Mouse (Mus musculus) kidney, embryonic 15.5 days (tissue): ENCODE data around the gene Dcaf5. TPM values are rescaled to one million over a fixed set of nuclear protein-coding genes. Genes with fewer than 3 reads are reported as not detected.

Experiments used
- ATAC-seq: fragments of 200-750 bp; cut with Nextera tagmentation; replicated peaks from 2 replicates; pipeline ENCODE4 v1.8.0; 2017; ENCODE audit warnings: moderate TSS enrichment; ENCODE audit not compliant: low FRiP score
- H3K27ac ChIP-seq: fragments of 300-500 bp; sonication (generic); 2 replicates; pipeline ENCODE4 v1.5.1; 2015; ENCODE audit warnings: mild to moderate bottlenecking, inconsistent platforms
- H3K27me3 ChIP-seq: fragments of 300-500 bp; sonication (generic); 2 replicates; pipeline ENCODE4 v1.6.1; 2015; ENCODE audit warnings: inconsistent platforms
- H3K36me3 ChIP-seq: fragments of 300-500 bp; sonication (generic); 2 replicates; pipeline ENCODE4 v1.6.1; 2015; ENCODE audit warnings: inconsistent platforms
- H3K4me1 ChIP-seq: fragments of 300-500 bp; sonication (generic); 2 replicates; pipeline ENCODE4 v1.6.1; 2015; ENCODE audit warnings: inconsistent platforms
- H3K4me2 ChIP-seq: fragments of 300-500 bp; sonication (generic); 2 replicates; pipeline ENCODE4 v1.6.1; 2015; ENCODE audit warnings: moderate library complexity, mild to moderate bottlenecking, inconsistent platforms
- H3K4me3 ChIP-seq: fragments of 300-500 bp; sonication (generic); replicated peaks from 2 replicates; pipeline ENCODE4 v1.5.1; 2015; ENCODE audit warnings: mild to moderate bottlenecking, inconsistent platforms
- H3K9ac ChIP-seq: fragments of 300-500 bp; sonication (generic); 2 replicates; pipeline ENCODE4 v1.6.1; 2015; ENCODE audit warnings: mild to moderate bottlenecking, inconsistent platforms
- H3K9me3 ChIP-seq: fragments of 300-500 bp; sonication (generic); replicated peaks from 2 replicates; pipeline ENCODE4 v1.6.1; 2016; ENCODE audit warnings: inconsistent platforms
- WGBS: fragments of 180-500 bp; shearing (Covaris S2); methylation state at CpG from one replicate; pipeline ENCODE4 v1.1.7; 2015; ENCODE audit warnings: mixed read lengths; 5-methylcytosine and 5-hydroxymethylcytosine counted together
- polyA plus RNA-seq: library from polyadenylated mRNA; unstranded; fragments of >200 nt; fragmentation: Nextera tagmentation; extraction: Ambion mirVana; gene quantifications from 2 replicates; pipeline ENCODE4 v1.2.1, GENCODE M21; 2015

Gene Dcaf5
- polyA plus RNA-seq, 1 experiment from 2014 or later, result 12.3 TPM

DNA sequence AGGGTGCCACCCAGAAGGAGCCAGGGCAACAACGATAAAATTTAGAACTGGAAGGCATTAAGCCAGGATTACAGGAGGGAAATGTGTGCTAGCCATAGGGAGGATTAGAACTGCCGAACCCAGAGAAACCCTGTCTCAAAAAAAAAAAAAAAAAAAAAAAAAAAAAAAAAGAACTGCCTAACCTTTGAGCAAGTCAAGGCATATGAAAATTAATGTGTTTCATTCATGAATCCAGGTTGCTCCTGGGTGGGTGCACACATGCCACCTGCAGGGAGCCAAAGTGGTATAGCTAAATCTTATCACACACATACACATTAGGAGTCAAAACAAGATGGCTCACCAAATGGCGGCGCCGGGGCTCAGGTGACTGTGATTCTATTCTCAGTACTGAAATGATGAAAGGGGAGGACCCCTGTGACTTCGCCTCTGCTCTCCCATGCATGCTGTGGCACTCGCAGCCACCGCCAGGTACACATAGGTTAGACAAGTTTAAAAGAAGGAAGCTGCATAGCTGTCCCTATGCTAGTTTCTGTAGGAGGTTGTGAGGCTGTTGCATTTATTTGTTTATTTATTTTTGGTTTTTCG is 8.2 kb upstream of the Dcaf5 start:
- no peak overlapping the region for H3K27ac ChIP-seq
- WGBS, result 83% methylated on average over 9 of the region's 9 CpGs
- H3K4me2 ChIP-seq, result no peak overlapping the region
- no peaks in the 10 kb centered on the region for H3K27me3 ChIP-seq
- H3K9ac ChIP-seq, result no peak overlapping the region
- no peaks in the 10 kb centered on the region for H3K9me3 ChIP-seq
- H3K4me3 ChIP-seq, result no peak overlapping the region
- H3K4me1 ChIP-seq, result no peaks in the 10 kb centered on the region
- ATAC-seq, result no peak
- H3K36me3 ChIP-seq, result no peaks in the 10 kb centered on the region

GRCm38 (mm10) chr12:80440957-80441356 is 4.6 kb upstream of the Dcaf5 start:
- Histone ChIP-seq H3K9ac (no peak overlapping the region), H3K27ac (no peak overlapping the region), H3K4me3 (no peak overlapping the region), H3K27me3 (no peaks in the 10 kb centered on the region), H3K36me3 (no peaks in the 10 kb centered on the region), H3K9me3 (no peaks in the 10 kb centered on the region), H3K4me1 (peaks cover 7% of the 10 kb centered on the region), H3K4me2 (no peak overlapping the region)
- 83% methylated on average over 2 of the region's 2 CpGs for WGBS
- ATAC-seq, result no peak

DNA sequence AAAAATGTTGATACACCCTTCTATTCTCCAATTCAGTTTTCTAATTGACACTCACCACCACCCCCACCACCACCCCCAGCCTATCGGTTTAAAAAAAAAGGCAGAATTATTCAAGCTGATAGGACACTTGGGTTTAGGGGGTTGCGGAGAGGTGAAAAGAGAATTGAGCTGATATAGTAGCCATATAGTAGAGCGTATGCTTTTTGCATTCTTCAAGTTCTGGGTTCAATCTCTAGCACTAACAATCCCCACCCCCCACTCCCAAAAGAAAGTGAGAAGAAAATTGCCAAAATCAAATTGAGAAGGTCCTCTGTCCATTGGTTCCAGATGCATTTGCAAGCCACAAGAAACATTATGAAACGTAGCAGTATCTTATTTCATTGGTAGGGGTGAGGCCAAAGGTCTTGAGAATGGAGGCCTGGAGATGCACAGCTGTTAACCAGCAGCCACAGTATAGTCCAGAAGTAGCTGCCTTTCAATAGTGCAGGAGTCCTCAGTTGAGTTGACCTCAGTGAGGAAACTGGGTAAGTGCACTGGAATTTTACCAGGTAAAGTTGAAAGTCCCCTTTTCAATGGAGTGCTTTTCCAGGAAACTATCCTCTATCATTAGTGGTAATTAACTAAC is 762 bp upstream of the Dcaf5 start:
- Histone ChIP-seq H3K4me3 (peak overlapping the region; percentile 76), H3K9ac (peak overlapping the region; percentile 88), H3K27ac (peak overlapping the region; percentile 98; the same call in 1 of the 2 replicates), H3K36me3 (peaks cover 5% of the 10 kb centered on the region), H3K9me3 (no peaks in the 10 kb centered on the region), H3K4me2 (peak overlapping the region; percentile 82), H3K4me1 (peaks cover 20% of the 10 kb centered on the region), H3K27me3 (no peaks in the 10 kb centered on the region)
- WGBS, result 37% methylated on average over 4 of the region's 4 CpGs
- no peak for ATAC-seq

DNA sequence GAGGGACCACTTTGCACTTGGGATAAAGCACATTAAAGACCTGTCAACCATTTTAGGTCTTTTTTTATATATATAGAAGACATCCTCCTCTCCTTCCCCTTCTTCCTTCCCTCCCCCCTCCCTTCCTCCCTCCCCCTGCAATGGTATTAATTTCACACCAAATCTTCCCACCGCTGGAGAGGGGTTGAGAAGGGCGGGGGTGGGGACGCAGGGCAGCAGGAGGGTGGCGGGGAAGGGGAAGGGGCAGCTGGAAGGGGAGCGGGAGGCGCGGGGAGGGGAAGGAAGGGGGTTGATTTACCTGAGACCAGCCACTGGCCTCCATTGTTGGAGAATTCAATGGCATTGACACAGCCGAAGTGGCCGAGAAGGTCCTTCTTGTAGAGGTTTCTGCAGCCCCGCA is 514 bp downstream of the Dcaf5 start:
- WGBS, result 0% methylated on average over 9 of the region's 10 CpGs
- Histone ChIP-seq H3K9me3 (no peaks in the 10 kb centered on the region), H3K27ac (peak overlapping the region; percentile 98), H3K4me3 (peak overlapping the region; percentile 76), H3K9ac (peak overlapping the region; percentile 88), H3K4me1 (peaks cover 20% of the 10 kb centered on the region), H3K27me3 (no peaks in the 10 kb centered on the region), H3K36me3 (peaks cover 10% of the 10 kb centered on the region), H3K4me2 (peak overlapping the region; percentile 82)
- peak; percentile 45 for ATAC-seq

GRCm38 (mm10) chr12:80434961-80435691 is 1.3 kb downstream of the Dcaf5 start:
- Histone ChIP-seq H3K27ac (peak overlapping the region; percentile 98), H3K4me1 (peaks cover 20% of the 10 kb centered on the region), H3K27me3 (no peaks in the 10 kb centered on the region), H3K36me3 (peaks cover 10% of the 10 kb centered on the region), H3K9me3 (no peaks in the 10 kb centered on the region), H3K4me3 (peak overlapping the region; percentile 76), H3K9ac (peak overlapping the region; percentile 88), H3K4me2 (peak overlapping the region; percentile 82)
- peak; percentile 83 for ATAC-seq
- WGBS, result under 1% methylated on average over 62 of the region's 64 CpGs

DNA sequence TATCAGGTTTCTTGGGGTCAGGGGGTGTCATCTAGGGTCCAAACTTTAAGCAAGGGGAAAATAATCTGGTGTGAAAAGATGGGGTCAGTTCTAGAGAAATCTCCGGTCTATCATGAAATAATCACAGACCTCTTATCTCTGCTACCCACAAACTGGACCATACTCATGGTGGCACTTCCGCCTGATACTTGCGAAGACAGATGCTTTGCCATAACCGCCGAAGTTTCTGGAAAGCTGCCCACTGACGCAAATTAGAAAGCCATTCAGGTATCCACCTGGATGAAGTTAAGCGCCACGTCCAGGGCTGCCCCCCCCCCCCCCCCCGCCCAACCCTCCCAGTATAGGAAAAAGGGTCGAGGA is 1.8 kb downstream of the Dcaf5 start:
- peaks cover 13% of the 10 kb centered on the region for H3K36me3 ChIP-seq
- ATAC-seq, result no peak
- peak overlapping the region; percentile 76 for H3K4me3 ChIP-seq
- H3K4me1 ChIP-seq, result peaks cover 20% of the 10 kb centered on the region
- H3K9ac ChIP-seq, result peak overlapping the region; percentile 88
- H3K27me3 ChIP-seq, result no peaks in the 10 kb centered on the region
- no peaks in the 10 kb centered on the region for H3K9me3 ChIP-seq
- peak overlapping the region; percentile 98 for H3K27ac ChIP-seq
- WGBS, result 3% methylated on average over 8 of the region's 10 CpGs
- H3K4me2 ChIP-seq, result peak overlapping the region; percentile 82

GRCm38 (mm10) chr12:80433266-80433665 is 3.1 kb downstream of the Dcaf5 start:
- no peak for ATAC-seq
- Histone ChIP-seq H3K27ac (no peak overlapping the region), H3K4me3 (no peak overlapping the region)

GRCm38 (mm10) chr12:80427683-80428082 is 8.7 kb downstream of the Dcaf5 start:
- no peak overlapping the region for H3K27ac ChIP-seq
- no peak for ATAC-seq
- H3K27me3 ChIP-seq, result no peaks in the 10 kb centered on the region
- no peaks in the 10 kb centered on the region for H3K9me3 ChIP-seq
- no peaks in the 10 kb centered on the region for H3K4me1 ChIP-seq
- H3K9ac ChIP-seq, result no peak overlapping the region
- H3K36me3 ChIP-seq, result peaks cover 45% of the 10 kb centered on the region
- WGBS, result 93% methylated on average over 3 of the region's 3 CpGs
- H3K4me2 ChIP-seq, result no peak overlapping the region
- H3K4me3 ChIP-seq, result no peak overlapping the region

More at GRCm38 (mm10) chr12:80433266-80433665, 3.1 kb downstream of the Dcaf5 start:
- Histone ChIP-seq H3K4me1 (peaks cover 20% of the 10 kb centered on the region), H3K36me3 (peaks cover 19% of the 10 kb centered on the region), H3K27me3 (no peaks in the 10 kb centered on the region), H3K9me3 (no peaks in the 10 kb centered on the region), H3K9ac (no peak overlapping the region), H3K4me2 (0 out of 2 replicates have a peak overlapping the region, but pooled peaks have one; percentile 1)
- 50% methylated on average over 4 of the region's 4 CpGs for WGBS

DNA sequence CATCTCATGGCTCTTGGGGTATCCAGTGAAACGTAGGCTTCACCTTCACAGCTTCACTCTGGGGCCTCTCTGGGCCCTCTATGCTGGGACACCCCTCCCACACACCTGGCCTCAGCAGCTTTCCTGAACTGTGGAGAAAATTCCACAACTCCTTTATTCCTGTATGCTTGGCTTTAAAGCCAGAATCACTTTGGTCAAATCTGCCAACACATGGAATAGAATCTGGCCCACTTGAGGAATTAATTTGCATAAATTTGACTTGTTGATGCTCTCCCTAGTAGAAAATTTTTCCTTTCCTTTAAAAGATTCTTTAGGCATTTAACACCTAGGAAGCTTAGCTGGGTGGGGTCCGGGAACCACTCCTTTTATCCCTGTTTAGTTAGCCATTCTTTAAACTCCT is 21.3 kb downstream of the Dcaf5 start:
- Histone ChIP-seq H3K4me3 (no peak overlapping the region), H3K4me2 (no peak overlapping the region), H3K9me3 (peaks cover 8% of the 10 kb centered on the region; the same call in 1 of the 2 replicates), H3K4me1 (no peaks in the 10 kb centered on the region), H3K27ac (no peak overlapping the region), H3K36me3 (peaks cover 57% of the 10 kb centered on the region), H3K27me3 (no peaks in the 10 kb centered on the region), H3K9ac (no peak overlapping the region)
- no peak for ATAC-seq
- WGBS, result 92% methylated on average over 2 of the region's 2 CpGs

DNA sequence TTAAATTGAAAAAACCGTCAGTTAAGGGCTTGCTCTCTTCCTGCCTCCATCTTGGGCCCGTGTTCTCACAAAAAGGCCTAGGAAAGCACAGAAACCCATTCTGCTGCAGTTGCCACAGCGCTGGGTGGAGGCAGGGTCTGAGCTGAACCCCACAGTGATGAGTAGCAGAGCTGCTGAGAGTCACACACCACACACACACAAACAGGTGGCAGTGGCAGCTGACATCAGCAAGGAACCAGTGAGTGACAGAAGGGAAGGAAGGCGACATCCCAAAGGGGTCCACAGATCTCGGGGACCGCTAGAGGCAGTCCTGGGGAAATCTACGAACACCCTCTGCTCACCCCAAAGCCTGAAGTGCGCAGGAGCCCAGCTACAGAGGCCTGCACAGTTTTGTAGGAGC is 25.5 kb downstream of the Dcaf5 start:
- peaks cover 6% of the 10 kb centered on the region; the same call in 1 of the 2 replicates for H3K9me3 ChIP-seq
- 96% methylated on average over 8 of the region's 8 CpGs for WGBS
- H3K36me3 ChIP-seq, result peaks cover 50% of the 10 kb centered on the region
- no peak overlapping the region for H3K27ac ChIP-seq
- no peaks in the 10 kb centered on the region for H3K27me3 ChIP-seq
- ATAC-seq, result no peak
- H3K9ac ChIP-seq, result no peak overlapping the region
- H3K4me1 ChIP-seq, result no peaks in the 10 kb centered on the region; the same call in 1 of the 2 replicates
- no peak overlapping the region for H3K4me2 ChIP-seq
- no peak overlapping the region for H3K4me3 ChIP-seq

- Histone ChIP-seq H3K4me3 (no peak overlapping the region), H3K9ac (no peak overlapping the region), H3K4me2 (no peak overlapping the region), H3K27ac (no peak overlapping the region), H3K9me3 (no peaks in the 10 kb centered on the region), H3K4me1 (no peaks in the 10 kb centered on the region; the same call in 1 of the 2 replicates), H3K27me3 (no peaks in the 10 kb centered on the region), H3K36me3 (peaks cover 46% of the 10 kb centered on the region)
- ATAC-seq, result no peak
- WGBS, result 63% methylated on average over 3 of the region's 3 CpGs
Observed at GRCm38 (mm10) chr12:80407824-80408223, 28.6 kb downstream of the Dcaf5 start.

DNA sequence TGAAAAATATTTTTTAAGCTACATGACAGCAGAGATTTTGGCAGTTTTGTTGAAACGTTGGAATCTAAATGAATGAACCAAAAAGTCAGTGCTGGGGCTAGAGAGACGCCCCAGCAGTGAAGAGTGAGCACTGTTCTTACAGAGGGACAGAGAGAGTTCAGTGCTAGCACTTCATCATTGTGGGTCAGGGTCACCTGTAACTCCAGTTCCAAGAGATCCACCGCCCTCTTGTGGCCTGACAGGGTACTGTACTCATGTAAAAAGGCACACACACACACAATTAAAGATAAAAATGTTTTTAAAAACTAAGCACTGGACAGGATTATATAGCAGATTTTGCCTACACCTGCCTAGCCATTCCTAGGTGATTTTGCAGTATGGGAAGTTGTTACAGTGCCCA is 29.8 kb downstream of the Dcaf5 start:
- Histone ChIP-seq H3K27ac (no peak overlapping the region), H3K9me3 (no peaks in the 10 kb centered on the region), H3K27me3 (no peaks in the 10 kb centered on the region), H3K36me3 (peaks cover 44% of the 10 kb centered on the region), H3K4me1 (no peaks in the 10 kb centered on the region; the same call in 1 of the 2 replicates), H3K4me3 (no peak overlapping the region), H3K9ac (no peak overlapping the region), H3K4me2 (no peak overlapping the region)
- no peak for ATAC-seq
- 47% methylated on average over 3 of the region's 3 CpGs for WGBS
